Comparison of ENCODE assay signal across 8 mouse cellular contexts in the genomic region with DNA sequence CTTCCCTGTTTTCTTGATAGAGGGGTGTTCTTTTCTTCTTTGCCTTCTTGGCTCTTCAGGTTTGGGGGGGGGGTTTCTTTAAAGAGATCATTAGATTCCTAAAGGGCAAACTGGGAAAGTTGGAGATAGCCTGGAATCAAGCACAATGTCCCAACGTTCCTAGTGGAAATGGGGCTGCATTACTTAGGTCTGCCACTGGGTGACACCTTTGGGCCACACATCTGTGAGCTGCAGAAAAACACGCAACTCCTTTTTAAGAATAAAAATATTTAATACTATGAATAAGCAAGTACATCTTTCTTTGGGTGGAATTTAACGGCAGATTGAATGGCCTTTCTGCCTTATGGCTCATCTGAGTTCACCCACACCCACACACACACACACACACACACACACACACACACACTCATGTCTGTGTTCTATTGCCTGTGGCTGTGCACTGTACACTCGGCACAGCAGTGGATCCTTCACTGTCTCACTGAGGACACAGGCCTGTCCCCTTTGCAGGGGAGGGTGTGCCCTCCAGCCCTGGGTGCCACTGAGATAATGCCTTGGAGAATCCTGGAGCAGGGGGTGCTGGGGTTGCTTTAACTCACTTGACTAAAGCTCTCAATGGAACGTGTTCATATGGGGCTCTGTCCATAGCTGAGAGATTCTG.
DNase-seq lines count a peak whose midpoint lies in the region; ATAC-seq and TF ChIP-seq lines count a peak whose summit lies in the region.

No protein-coding gene starts in this region.

- no peak for ATAC-seq in liver, embryonic 12.5 days
- ATAC-seq in forebrain, embryonic 16.5 days, result peak; percentile 58
- ATAC-seq in intestine, embryonic 15.5 days, result 0 out of 2 replicates have a peak, but pooled peaks have one; percentile 34

- H3K27ac ChIP-seq in liver, adult 2 months (replicated peaks; ENCODE audit: insufficient read depth, low read depth, low read length), result no peak overlapping the region
- no peak overlapping the region for H3K27ac ChIP-seq in liver, embryonic 12.5 days
- no peak overlapping the region for H3K27ac ChIP-seq in forebrain, embryonic 16.5 days (ENCODE audit: low read length)
- H3K27ac ChIP-seq in intestine, embryonic 15.5 days, result no peak overlapping the region

- 36% methylated on average over 5 of the region's 5 CpGs for WGBS in liver, adult 2 months
- 43% methylated on average over 5 of the region's 5 CpGs for WGBS in liver, embryonic 12.5 days (ENCODE audit: insufficient replicate concordance)
- WGBS in forebrain, embryonic 16.5 days, result 39% methylated on average over 5 of the region's 5 CpGs
- WGBS in intestine, embryonic 15.5 days, result 32% methylated on average over 5 of the region's 5 CpGs

- H3K4me1 ChIP-seq in liver, adult 2 months (ENCODE audit: control insufficient read depth, insufficient read depth, low read length), result no peaks in the 10 kb centered on the region
- peaks cover 42% of the 10 kb centered on the region for H3K4me1 ChIP-seq in liver, embryonic 12.5 days
- peaks cover 23% of the 10 kb centered on the region for H3K4me1 ChIP-seq in forebrain, embryonic 16.5 days (replicated peaks; ENCODE audit: control insufficient read depth, insufficient read depth, low read length)
- no peaks in the 10 kb centered on the region for H3K4me1 ChIP-seq in intestine, embryonic 15.5 days (replicated peaks)

- no peaks in the 10 kb centered on the region for H3K36me3 ChIP-seq in liver, adult 2 months (ENCODE audit: control insufficient read depth, insufficient read depth, low read length)
- no peaks in the 10 kb centered on the region for H3K36me3 ChIP-seq in liver, embryonic 12.5 days
- H3K36me3 ChIP-seq in forebrain, embryonic 16.5 days (ENCODE audit: control insufficient read depth, insufficient read depth), result no peaks in the 10 kb centered on the region
- H3K36me3 ChIP-seq in intestine, embryonic 15.5 days, result no peaks in the 10 kb centered on the region

- intact Hi-C loops in left cerebral cortex, postnatal 4 days (cut with DNase I), result loop anchor here (2.0 kb wide), 1 partner anchor 388 kb away; no protein-coding TSS in a partner anchor

- H3K9me3 ChIP-seq in liver, embryonic 12.5 days (replicated peaks), result no peaks in the 10 kb centered on the region
- H3K9me3 ChIP-seq in forebrain, embryonic 16.5 days (ENCODE audit: control insufficient read depth, low read length), result no peaks in the 10 kb centered on the region
- no peaks in the 10 kb centered on the region for H3K9me3 ChIP-seq in intestine, embryonic 15.5 days

- peak; percentile 78 for TF ChIP-seq CTCF in liver, adult 2 months (IDR thresholded peaks at IDR 0.05; ENCODE audit: low read depth, low read length)

- DNase-seq in liver, adult 2 months (ENCODE audit: extremely low read depth, low read depth, low spot score), result peak; percentile 41
- DNase-seq in cerebellum, adult 8-10 months, result peak; percentile 86
- DNase-seq in left cerebral cortex, postnatal 4 days, result peak; percentile 67
- DNase-seq in neural tube, embryonic 10.5 days (ENCODE audit: extremely low spot score, low spot score), result peak; percentile 55
- peak; percentile 28 for DNase-seq in testis, postnatal 14 days (ENCODE audit: low spot score)

- no peak overlapping the region for H3K4me2 ChIP-seq in liver, embryonic 12.5 days
- no peak overlapping the region for H3K4me2 ChIP-seq in forebrain, embryonic 16.5 days (ENCODE audit: low read length)
- H3K4me2 ChIP-seq in intestine, embryonic 15.5 days (replicated peaks), result no peak overlapping the region

- H3K9ac ChIP-seq in liver, adult 2 months (ENCODE audit: low read depth, low read length), result no peak overlapping the region
- no peak overlapping the region for H3K9ac ChIP-seq in liver, embryonic 12.5 days
- H3K9ac ChIP-seq in forebrain, embryonic 16.5 days (replicated peaks; ENCODE audit: low read depth, low read length), result no peak overlapping the region
- H3K9ac ChIP-seq in intestine, embryonic 15.5 days, result no peak overlapping the region

- no peak overlapping the region for H3K4me3 ChIP-seq in liver, adult 2 months (ENCODE audit: insufficient read depth, low read depth, low read length)
- no peak overlapping the region for H3K4me3 ChIP-seq in liver, embryonic 12.5 days
- no peak overlapping the region for H3K4me3 ChIP-seq in forebrain, embryonic 16.5 days (replicated peaks; ENCODE audit: low read length)
- H3K4me3 ChIP-seq in intestine, embryonic 15.5 days (replicated peaks), result no peak overlapping the region

- H3K79me2 ChIP-seq in liver, adult 2 months (ENCODE audit: control insufficient read depth, insufficient read depth, low read length), result no peaks in the 10 kb centered on the region

- H3K27me3 ChIP-seq in liver, adult 2 months (ENCODE audit: control insufficient read depth, insufficient read depth, low read length), result no peaks in the 10 kb centered on the region
- no peaks in the 10 kb centered on the region for H3K27me3 ChIP-seq in liver, embryonic 12.5 days (replicated peaks)
- no peaks in the 10 kb centered on the region for H3K27me3 ChIP-seq in forebrain, embryonic 16.5 days (replicated peaks; ENCODE audit: control insufficient read depth, insufficient read depth, low read length)
- no peaks in the 10 kb centered on the region for H3K27me3 ChIP-seq in intestine, embryonic 15.5 days (replicated peaks)

- TF ChIP-seq POLR2A in liver, adult 2 months (IDR thresholded peaks at IDR 0.05; ENCODE audit: extremely low read depth, insufficient read depth, low read length), result no peak

Comparison
In these comparisons a context has a peak if more than half of its experiments do, and no peak if none do; other contexts are left out.
1. DNase-seq: peak in every context shown above with its lines; median percentile 86 in cerebellum, adult 8-10 months; 67 in left cerebral cortex, postnatal 4 days; 55 in neural tube, embryonic 10.5 days; 41 in liver, adult 2 months; 28 in testis, postnatal 14 days.